In genomic region chr19:45595481-45595880, GRCm38 (mm10) we compare ENCODE assay signal across 14 mouse cellular contexts.
"Had no signal": no experiment of that assay in that cellular context is flagged by ENCODE, and none has a peak within 500 bp of the region (broad histone marks: within the 10 kb centered on the region; RNA-seq: fewer than 3 reads in every experiment).

No protein-coding gene starts in this region.

- H3K9ac ChIP-seq: neural tube, embryonic 13.5 days; neural tube, embryonic 15.5 days; stomach, embryonic 15.5 days had no signal

- H3K36me3 ChIP-seq: stomach, embryonic 15.5 days had no signal

- H3K4me3 ChIP-seq: neural tube, embryonic 13.5 days; neural tube, embryonic 15.5 days; stomach, embryonic 15.5 days had no signal

- DNase-seq: right cerebral cortex, adult 18-20 months; right cerebral cortex, postnatal 14 days; right cerebral cortex, postnatal 25 days; right cerebral cortex, postnatal 4 days; spleen, adult 18-20 months; thymus, adult 18-20 months; thymus, adult 2 months; thymus, postnatal 14 days; thymus, postnatal 25 days; thymus, postnatal 36 days had no signal

- H3K27me3 ChIP-seq: stomach, embryonic 15.5 days had no signal

- H3K4me2 ChIP-seq: neural tube, embryonic 13.5 days; neural tube, embryonic 15.5 days; stomach, embryonic 15.5 days had no signal

- H3K27ac ChIP-seq: neural tube, embryonic 13.5 days; neural tube, embryonic 15.5 days; stomach, embryonic 15.5 days; stomach, postnatal 0 days had no signal

- H3K9me3 ChIP-seq: neural tube, embryonic 13.5 days; neural tube, embryonic 15.5 days; stomach, embryonic 15.5 days had no signal
